Mouse (Mus musculus) hindbrain, embryonic 10.5 days (tissue): Measurements from ENCODE around the gene Syt5. TPM values are rescaled to one million over a fixed set of nuclear protein-coding genes. Genes with fewer than 3 reads are reported as not detected.

Source experiments
- DNase-seq: peaks from one replicate; pipeline ENCODE4 v3.0.0-alpha.2; 2017; ENCODE audit warnings: low spot score
- H3K27ac ChIP-seq: fragments of 300-500 bp; sonication (generic); 2 replicates; pipeline ENCODE4 v1.5.1; 2016; ENCODE audit warnings: mild to moderate bottlenecking, moderate library complexity
- H3K27me3 ChIP-seq: fragments of 300-500 bp; sonication (generic); 2 replicates; pipeline ENCODE4 v1.6.1; 2016; ENCODE audit warnings: mild to moderate bottlenecking; ENCODE audit not compliant: poor library complexity, insufficient read depth, severe bottlenecking
- H3K36me3 ChIP-seq: fragments of 300-500 bp; sonication (generic); 2 replicates; pipeline ENCODE4 v1.6.1; 2016; ENCODE audit warnings: mild to moderate bottlenecking, moderate library complexity
- H3K4me1 ChIP-seq: fragments of 300-500 bp; sonication (generic); replicated peaks from 2 replicates; pipeline ENCODE4 v1.6.1; 2016; ENCODE audit warnings: mild to moderate bottlenecking
- H3K4me3 ChIP-seq: fragments of 300-500 bp; sonication (generic); 2 replicates; pipeline ENCODE4 v1.5.1; 2016; ENCODE audit warnings: mild to moderate bottlenecking, moderate library complexity
- H3K9me3 ChIP-seq: fragments of 300-500 bp; sonication (generic); 2 replicates; pipeline ENCODE4 v1.6.1; 2016; ENCODE audit warnings: mild to moderate bottlenecking, moderate library complexity
- WGBS: fragments of 180-500 bp; shearing (Covaris S2); methylation state at CpG from one replicate; pipeline ENCODE4 v1.1.7; 2016; 5-methylcytosine and 5-hydroxymethylcytosine counted together
- polyA plus RNA-seq: library from polyadenylated mRNA; unstranded; fragments of >200 nt; fragmentation: Nextera tagmentation; extraction: Ambion mirVana; gene quantifications from 2 replicates; pipeline ENCODE4 v1.2.1, GENCODE M21; 2016

The Syt5 gene
- polyA plus RNA-seq, 1 experiment from 2014 or later, result 15.2 TPM

DNA sequence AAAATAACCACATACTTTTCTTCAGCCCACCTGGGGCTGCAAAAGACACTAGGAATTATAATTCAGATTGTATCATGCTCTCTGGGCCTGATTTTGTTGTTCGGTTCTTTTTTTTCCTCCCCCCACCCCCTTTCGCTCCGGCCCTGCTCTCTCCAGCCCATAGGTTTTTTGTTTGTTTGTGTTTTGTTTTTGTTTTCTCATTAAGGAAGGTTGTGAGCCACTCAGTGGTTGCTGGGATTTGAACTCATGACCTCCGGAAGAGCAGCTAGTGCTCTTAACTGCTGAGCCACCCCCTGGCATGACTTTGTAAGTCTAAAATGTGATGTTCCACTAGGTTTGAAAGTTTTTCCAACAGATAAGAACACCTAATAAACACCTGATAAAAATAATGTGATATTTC lies 44.2 kb downstream of the Syt5 start:
- Histone ChIP-seq H3K27me3 (no peaks in the 10 kb centered on the region), H3K27ac (no peak overlapping the region), H3K36me3 (0 out of 2 replicates have a peak, but pooled peaks cover 5% of the 10 kb centered on the region), H3K4me3 (no peak overlapping the region), H3K4me1 (peaks cover 42% of the 10 kb centered on the region), H3K9me3 (peaks cover 4% of the 10 kb centered on the region; the same call in 1 of the 2 replicates)
- WGBS, result 82% methylated on average over 4 of the region's 4 CpGs
- DNase-seq, result no peak

DNA sequence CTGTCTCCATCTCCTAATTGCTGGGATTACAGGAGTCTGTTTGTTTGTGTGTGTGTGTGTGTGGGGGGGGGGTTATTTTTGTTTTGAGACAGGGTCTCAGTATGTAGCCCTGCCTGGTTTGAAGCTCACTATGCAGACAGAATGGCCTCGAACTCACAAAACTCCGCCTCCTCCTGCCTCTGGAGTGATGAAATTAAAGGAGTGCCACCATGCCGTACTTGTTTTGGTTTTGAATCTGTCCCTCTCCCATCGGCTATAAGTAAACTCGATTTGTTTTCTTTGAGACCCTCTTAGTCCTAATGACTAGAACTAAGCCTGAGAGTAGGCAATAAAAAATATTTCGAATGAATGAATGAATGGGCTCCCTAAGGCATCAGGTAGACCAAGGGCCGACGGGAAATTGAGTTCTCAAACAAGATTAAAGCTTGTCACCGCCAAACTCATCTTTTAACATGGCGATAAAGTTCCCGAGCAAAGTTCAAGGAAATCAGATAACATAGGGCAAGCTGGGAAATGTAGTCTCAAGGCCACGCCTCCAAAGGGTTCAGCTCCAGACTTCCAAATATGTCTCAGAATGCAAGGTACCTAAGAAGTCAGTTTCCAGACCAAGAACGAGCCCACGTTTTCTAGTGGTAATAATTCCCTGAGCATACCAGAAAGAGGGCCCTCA lies 44.8 kb downstream of the Syt5 start:
- H3K27me3 ChIP-seq, result no peaks in the 10 kb centered on the region
- H3K9me3 ChIP-seq, result no peaks in the 10 kb centered on the region
- H3K27ac ChIP-seq, result peak overlapping the region; percentile 96
- H3K4me3 ChIP-seq, result peak overlapping the region; percentile 95
- H3K4me1 ChIP-seq, result peaks cover 48% of the 10 kb centered on the region
- whole genome bisulfite sequencing, result 14% methylated on average over 14 of the region's 14 CpGs
- peaks cover 9% of the 10 kb centered on the region; the same call in 1 of the 2 replicates for H3K36me3 ChIP-seq
- DNase-seq, result peak; percentile 20

DNA sequence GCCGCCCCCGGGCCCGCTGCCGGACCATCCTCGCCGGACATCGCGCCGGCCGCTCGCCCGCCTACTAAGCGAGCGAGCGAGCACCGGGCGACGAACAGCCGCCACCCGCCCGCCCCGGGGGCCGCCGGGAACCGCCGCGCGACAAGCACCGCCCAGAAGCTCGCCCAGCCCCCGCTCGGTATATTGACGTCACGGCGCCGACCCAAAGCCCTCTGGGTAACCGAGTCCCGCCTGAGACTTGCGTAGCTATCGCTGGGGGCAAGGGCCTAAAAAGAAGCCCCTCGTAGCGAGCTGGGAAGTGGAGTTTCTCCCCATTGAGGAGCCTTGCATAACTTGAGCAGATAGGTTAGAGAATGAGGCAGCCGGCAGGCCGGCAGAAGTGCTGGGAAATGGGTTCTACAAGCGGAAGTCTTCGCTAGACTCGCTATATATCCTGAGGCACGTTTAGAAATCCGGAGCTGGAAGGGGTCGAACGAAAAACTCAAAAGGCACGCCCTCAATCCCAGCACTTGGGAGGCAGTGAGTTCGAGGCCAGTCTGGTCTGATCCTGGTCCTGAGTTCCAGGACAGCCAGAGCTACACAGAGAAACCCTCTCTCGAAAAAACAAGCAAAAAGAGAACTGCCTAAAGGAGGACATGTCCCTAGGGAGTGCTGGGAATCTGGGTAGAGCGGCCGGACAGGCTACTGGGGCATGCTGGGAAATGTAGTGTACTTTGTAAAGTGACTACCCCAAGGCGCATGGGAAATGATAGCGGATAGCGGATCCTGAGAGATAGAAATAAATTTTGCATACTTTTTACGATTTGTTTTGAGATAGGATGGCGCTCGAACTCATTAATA lies 45.6 kb downstream of the Syt5 start, which contains the start of gene Ppp1r12c:
Gene Ppp1r12c, minus strand, starts transcription at position 123 of the 840 bp plus-strand sequence.
- H3K9me3 ChIP-seq, result no peaks in the 10 kb centered on the region
- peaks cover 54% of the 10 kb centered on the region for H3K4me1 ChIP-seq
- peak within 1 kb of the TSS; percentile 96 for H3K27ac ChIP-seq
- peak; percentile 93 for DNase-seq
- peak within 1 kb of the TSS; percentile 95 for H3K4me3 ChIP-seq
- H3K27me3 ChIP-seq, result no peaks in the 10 kb centered on the region
- WGBS, result 1% methylated on average over 62 of the region's 62 CpGs
- H3K36me3 ChIP-seq, result peaks cover 17% of the 10 kb centered on the region

DNA sequence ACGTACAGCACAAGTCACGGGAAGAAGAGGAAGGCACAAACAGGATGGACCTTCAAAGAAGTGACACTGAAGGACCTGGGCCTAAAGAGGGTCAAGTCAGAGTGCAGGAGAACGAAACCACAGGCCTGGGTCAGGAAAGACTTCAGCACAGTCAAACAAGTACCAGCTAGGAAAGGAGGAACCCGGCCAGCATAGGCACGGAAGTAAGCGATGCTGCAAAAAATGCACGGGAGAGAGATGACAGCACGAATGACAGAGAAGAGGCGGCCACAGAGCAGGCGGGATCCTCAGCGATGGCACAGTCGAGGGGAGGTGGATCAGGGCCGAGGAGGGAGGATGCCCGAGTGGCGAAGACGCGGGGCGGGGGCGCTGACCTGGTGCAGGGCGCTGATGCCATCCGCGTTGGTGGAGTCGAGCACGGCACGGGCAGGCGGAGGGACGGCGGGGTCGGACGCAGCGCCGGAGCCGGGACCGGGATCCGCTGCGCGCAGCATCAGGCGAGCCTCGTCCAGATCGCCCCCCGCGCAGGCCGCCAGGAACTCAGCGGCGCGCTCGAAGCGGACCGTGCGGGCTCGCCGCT lies 46.4 kb downstream of the Syt5 start:
- 1% methylated on average over 52 of the region's 52 CpGs for WGBS
- Histone ChIP-seq H3K9me3 (no peaks in the 10 kb centered on the region), H3K36me3 (peaks cover 25% of the 10 kb centered on the region), H3K4me1 (peaks cover 54% of the 10 kb centered on the region), H3K27ac (peak overlapping the region; percentile 96), H3K27me3 (no peaks in the 10 kb centered on the region), H3K4me3 (peak overlapping the region; percentile 95)
- no peak for DNase-seq

DNA sequence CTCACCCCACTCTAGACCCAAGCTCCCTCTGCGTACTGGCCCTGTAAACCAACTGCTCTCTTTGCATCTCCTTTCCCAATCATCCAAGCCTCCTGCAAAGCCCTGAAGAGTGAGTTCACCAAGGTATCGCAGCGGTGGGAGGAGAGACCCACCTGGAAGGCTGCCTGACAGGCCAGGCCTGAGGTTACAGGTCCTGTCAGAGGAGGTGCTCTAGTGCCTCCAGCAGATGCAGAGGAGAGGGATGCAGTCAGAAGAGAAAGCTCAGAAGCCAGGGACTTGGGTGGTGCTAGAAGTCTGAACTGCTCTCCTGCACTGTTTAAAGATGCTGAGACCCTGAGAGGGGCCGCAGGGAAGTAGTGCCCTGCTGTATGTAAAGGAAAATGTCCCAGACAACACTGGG lies 48.3 kb downstream of the Syt5 start:
- peak overlapping the region; percentile 21; the same call in 1 of the 2 replicates for H3K4me3 ChIP-seq
- 95% methylated on average over 4 of the region's 4 CpGs for WGBS
- H3K27me3 ChIP-seq, result no peaks in the 10 kb centered on the region
- peaks cover 45% of the 10 kb centered on the region for H3K4me1 ChIP-seq
- H3K27ac ChIP-seq, result no peak overlapping the region
- H3K36me3 ChIP-seq, result peaks cover 45% of the 10 kb centered on the region
- DNase-seq, result no peak
- no peaks in the 10 kb centered on the region for H3K9me3 ChIP-seq

DNA sequence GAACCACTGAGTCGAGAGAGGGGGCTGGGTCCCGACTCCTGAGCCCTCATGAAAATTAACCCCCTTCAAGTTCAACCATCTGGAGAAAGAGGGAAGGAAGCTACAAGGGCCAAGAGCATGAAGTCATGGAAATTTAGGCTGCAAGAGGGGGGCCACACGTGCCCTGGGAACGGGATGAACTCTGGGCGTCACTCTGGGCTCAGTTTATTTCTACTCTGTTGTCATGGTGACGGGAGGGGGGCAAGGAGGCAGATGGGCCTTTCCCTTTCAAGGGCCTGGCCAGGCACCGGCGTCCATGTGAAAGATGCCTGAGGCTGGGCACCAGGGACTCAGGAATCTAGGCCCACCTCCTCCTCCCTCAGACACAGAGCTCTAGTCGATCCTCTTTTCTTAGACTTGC lies 49.1 kb downstream of the Syt5 start:
- WGBS, result 31% methylated on average over 9 of the region's 9 CpGs
- peak; percentile 67 for DNase-seq
- Histone ChIP-seq H3K27me3 (no peaks in the 10 kb centered on the region), H3K4me1 (peaks cover 45% of the 10 kb centered on the region), H3K27ac (peak overlapping the region; percentile 40; the same call in 1 of the 2 replicates), H3K36me3 (peaks cover 52% of the 10 kb centered on the region), H3K4me3 (peak overlapping the region; percentile 21), H3K9me3 (no peaks in the 10 kb centered on the region)

DNA sequence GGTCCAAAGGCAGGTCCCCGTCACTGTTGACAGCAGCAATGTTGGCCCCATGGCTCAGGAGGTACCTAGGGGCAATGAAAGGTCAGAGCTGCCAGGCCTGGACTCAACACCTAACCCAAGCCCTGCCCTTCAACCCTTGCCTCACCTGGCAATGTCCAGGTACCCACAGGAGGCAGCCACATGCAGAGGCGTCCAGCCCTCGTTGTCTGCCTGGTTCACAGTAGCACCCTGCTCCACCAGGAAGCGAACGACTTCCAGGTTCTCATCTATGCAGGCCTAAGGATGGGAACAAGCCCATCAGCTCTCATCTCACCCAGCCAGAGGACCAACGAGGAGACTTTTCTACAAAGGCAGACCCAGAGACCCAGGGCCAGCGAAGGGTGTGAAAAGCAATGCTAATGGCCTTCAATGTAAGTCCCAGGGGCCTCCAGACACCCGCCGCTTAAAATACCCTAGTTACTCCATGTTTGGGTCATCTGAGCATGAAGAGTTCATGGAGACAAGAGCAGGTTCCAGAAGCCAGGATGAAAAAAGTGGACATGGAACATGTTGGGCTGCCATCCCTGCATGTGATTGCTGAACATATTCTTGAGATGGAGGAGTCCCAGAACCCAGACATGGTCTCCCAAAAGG lies 50.0 kb downstream of the Syt5 start:
- 93% methylated on average over 9 of the region's 9 CpGs for WGBS
- Histone ChIP-seq H3K4me3 (no peak overlapping the region), H3K4me1 (peaks cover 41% of the 10 kb centered on the region), H3K36me3 (peaks cover 61% of the 10 kb centered on the region), H3K9me3 (no peaks in the 10 kb centered on the region), H3K27ac (no peak overlapping the region), H3K27me3 (no peaks in the 10 kb centered on the region)
- DNase-seq, result no peak

DNA sequence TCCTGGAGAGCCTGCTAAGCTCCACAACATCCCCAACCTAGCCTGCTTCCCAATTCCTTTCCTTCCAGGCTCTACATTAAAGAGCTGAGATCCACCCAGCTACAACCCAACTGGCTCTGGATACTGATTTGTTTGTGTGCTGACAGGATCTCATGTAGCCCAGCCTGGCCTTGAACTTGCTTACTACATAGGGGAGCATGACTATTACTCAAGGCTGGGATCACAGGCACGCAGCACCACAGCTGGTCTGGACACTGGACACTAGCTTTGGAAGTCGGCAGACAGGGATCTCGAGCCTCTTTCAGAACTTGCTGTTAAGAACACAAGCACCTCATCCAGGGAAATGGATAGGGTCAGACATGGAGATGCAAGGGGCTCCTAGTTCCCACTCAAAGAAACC lies 50.9 kb downstream of the Syt5 start:
- H3K4me3 ChIP-seq, result no peak overlapping the region
- no peak overlapping the region for H3K27ac ChIP-seq
- no peaks in the 10 kb centered on the region for H3K27me3 ChIP-seq
- no peak for DNase-seq
- no peaks in the 10 kb centered on the region for H3K9me3 ChIP-seq
- H3K4me1 ChIP-seq, result peaks cover 40% of the 10 kb centered on the region
- H3K36me3 ChIP-seq, result peaks cover 70% of the 10 kb centered on the region
- WGBS, result 96% methylated on average over 3 of the region's 3 CpGs

- DNase-seq, result no peak
- peaks cover 90% of the 10 kb centered on the region for H3K36me3 ChIP-seq
- no peaks in the 10 kb centered on the region for H3K9me3 ChIP-seq
- no peak overlapping the region for H3K27ac ChIP-seq
- H3K4me3 ChIP-seq, result no peak overlapping the region
- WGBS, result 85% methylated on average over 1 of the region's 1 CpGs
- H3K4me1 ChIP-seq, result peaks cover 21% of the 10 kb centered on the region
- no peaks in the 10 kb centered on the region for H3K27me3 ChIP-seq
These were observed 53.4 kb downstream of the Syt5 start for GRCm38 (mm10) chr7:4493991-4494390.

DNA sequence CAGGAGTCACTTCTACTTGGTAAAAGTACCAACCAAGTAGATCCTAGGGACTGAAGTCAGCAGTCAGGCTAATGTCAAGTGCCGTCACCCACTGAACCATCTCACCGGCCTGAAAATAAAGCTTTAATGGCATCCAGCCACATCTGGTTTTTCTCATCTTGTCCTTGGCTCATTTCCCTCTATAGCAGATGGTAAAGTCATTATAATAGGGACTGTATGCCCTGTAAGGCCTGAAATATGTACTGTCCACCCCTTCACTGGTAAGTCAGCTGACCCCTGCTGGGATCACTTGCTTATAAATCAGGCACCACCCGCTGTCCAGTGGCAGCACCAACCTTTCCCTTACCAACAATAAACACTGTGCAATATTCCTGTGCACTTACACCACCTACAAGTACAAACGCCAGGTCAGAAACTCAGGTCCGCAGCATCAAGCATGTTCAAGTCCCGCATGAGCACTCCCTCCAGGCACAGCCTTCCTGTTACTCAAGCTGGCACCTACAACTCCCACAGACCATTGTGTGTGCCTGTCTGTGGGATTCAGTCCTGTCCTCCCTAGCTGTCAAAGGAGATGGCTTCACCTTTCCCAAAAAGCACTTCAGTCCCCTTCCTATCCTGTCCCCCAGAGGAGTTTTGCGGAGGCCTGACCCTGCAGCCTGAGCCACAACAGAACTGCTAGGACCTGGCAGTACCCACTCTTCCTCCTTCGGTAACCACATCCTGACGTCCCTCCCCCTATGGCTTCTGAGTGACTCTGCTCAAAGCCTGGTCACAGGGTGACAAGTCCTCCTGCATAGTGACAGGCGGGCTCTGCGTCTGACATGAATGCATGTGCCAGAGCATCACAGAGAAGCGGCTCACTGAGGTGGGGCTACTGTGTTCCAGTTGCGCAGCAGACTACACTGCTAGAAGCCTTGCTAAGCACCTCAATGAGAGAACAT lies 54.8 kb downstream of the Syt5 start:
- H3K4me3 ChIP-seq, result no peak overlapping the region
- H3K4me1 ChIP-seq, result peaks cover 6% of the 10 kb centered on the region
- H3K27ac ChIP-seq, result no peak overlapping the region
- H3K27me3 ChIP-seq, result no peaks in the 10 kb centered on the region
- peaks cover 99% of the 10 kb centered on the region for H3K36me3 ChIP-seq
- no peak for DNase-seq
- WGBS, result 94% methylated on average over 13 of the region's 13 CpGs
- no peaks in the 10 kb centered on the region for H3K9me3 ChIP-seq

- Histone ChIP-seq H3K9me3 (no peaks in the 10 kb centered on the region), H3K27me3 (no peaks in the 10 kb centered on the region), H3K4me1 (no peaks in the 10 kb centered on the region), H3K27ac (no peak overlapping the region), H3K36me3 (peaks cover 99% of the 10 kb centered on the region), H3K4me3 (no peak overlapping the region)
- DNase-seq, result no peak
- WGBS, result 90% methylated on average over 6 of the region's 6 CpGs
These were observed 56.0 kb downstream of the Syt5 start for GRCm38 (mm10) chr7:4491308-4491707.
